In genomic region chr2:146048221-146048829, GRCm38 (mm10) we compare ENCODE assay signal across 24 mouse cellular contexts.
DNase-seq lines count a peak whose midpoint lies in the region; ATAC-seq lines count a peak whose summit lies in the region.
"Had no signal": no experiment of that assay in that cellular context is flagged by ENCODE, and none has a peak within 500 bp of the region (broad histone marks: within the 10 kb centered on the region; RNA-seq: fewer than 3 reads in every experiment).

No protein-coding gene starts in this region.

- no peak overlapping the region for H3K9ac ChIP-seq in midbrain, embryonic 12.5 days (replicated peaks)
- H3K9ac ChIP-seq: hindbrain, embryonic 13.5 days; limb, embryonic 13.5 days; liver, embryonic 12.5 days; neural tube, embryonic 15.5 days had no signal

- no peaks in the 10 kb centered on the region for H3K9me3 ChIP-seq in midbrain, embryonic 12.5 days
- H3K9me3 ChIP-seq: hindbrain, embryonic 13.5 days; limb, embryonic 13.5 days; liver, embryonic 12.5 days; neural tube, embryonic 15.5 days had no signal

- 52% methylated on average over 17 of the region's 17 CpGs for whole genome bisulfite sequencing in midbrain, embryonic 12.5 days

- peaks cover 23% of the 10 kb centered on the region for H3K4me1 ChIP-seq in midbrain, embryonic 12.5 days
- H3K4me1 ChIP-seq: liver, embryonic 12.5 days had no signal

- ATAC-seq in midbrain, embryonic 12.5 days (ENCODE audit: low FRiP score, low read depth) = peak; percentile 38; the same call in 1 of the 2 replicates
- ATAC-seq: liver, embryonic 12.5 days had no signal

- H3K27me3 ChIP-seq in midbrain, embryonic 12.5 days = peaks cover 6% of the 10 kb centered on the region
- H3K27me3 ChIP-seq: neural tube, embryonic 15.5 days had no signal

- DNase-seq in heart, adult 11 months = peak; percentile 63
- DNase-seq in heart, adult 9 months (ENCODE audit: low spot score in 2 of 2) = no peak
- DNase-seq in retina, postnatal 1 day = peak; percentile 23
- DNase-seq in retina, embryonic 14.5 days (ENCODE audit: low spot score) = no peak
- no peak for DNase-seq in ovary, adult 18-20 months (ENCODE audit: low spot score)
- no peak for DNase-seq in urinary bladder, adult 18-20 months (ENCODE audit: low spot score in 2 of 2)
- DNase-seq: adrenal gland, postnatal 10 days; cerebellum, adult 8-10 months; gastrocnemius, postnatal 36 days; heart, postnatal 10 days; kidney, adult 8-10 months; kidney, postnatal 14 days; layer of hippocampus, postnatal 36 days; lung, adult 18-20 months; lung, postnatal 10 days; right cerebral cortex, postnatal 14 days had no signal

- H3K36me3 ChIP-seq in midbrain, embryonic 12.5 days = no peaks in the 10 kb centered on the region
- H3K36me3 ChIP-seq: hindbrain, embryonic 13.5 days; limb, embryonic 13.5 days; liver, embryonic 12.5 days; neural tube, embryonic 15.5 days had no signal

- no peak overlapping the region for H3K4me3 ChIP-seq in midbrain, embryonic 12.5 days
- H3K4me3 ChIP-seq: hindbrain, embryonic 13.5 days; layer of hippocampus, adult 2 months; limb, embryonic 13.5 days; liver, embryonic 12.5 days; neural tube, embryonic 15.5 days had no signal

- H3K4me2 ChIP-seq in midbrain, embryonic 12.5 days (replicated peaks) = no peak overlapping the region
- H3K4me2 ChIP-seq: heart, embryonic 11.5 days; hindbrain, embryonic 13.5 days; limb, embryonic 13.5 days; liver, embryonic 12.5 days; neural tube, embryonic 15.5 days had no signal

- no peak overlapping the region for H3K27ac ChIP-seq in midbrain, embryonic 12.5 days (replicated peaks)
- H3K27ac ChIP-seq: hindbrain, embryonic 13.5 days; layer of hippocampus, adult 2 months; limb, embryonic 13.5 days; liver, embryonic 12.5 days; neural tube, embryonic 15.5 days; stomach, postnatal 0 days had no signal

Comparison
In these comparisons a context has a peak if more than half of its experiments do, and no peak if none do; other contexts are left out.
1. DNase-seq: peak in heart, adult 11 months (single experiment) and retina, postnatal 1 day (single experiment); none in heart, adult 9 months (0 of 2), retina, embryonic 14.5 days (single experiment), ovary, adult 18-20 months (single experiment) and urinary bladder, adult 18-20 months (0 of 2).